24 mouse cellular contexts compared by ENCODE assay signal in genomic region chr13:98485440-98485839, GRCm38 (mm10). TPM values are rescaled to one million over a fixed set of nuclear protein-coding genes. Genes with fewer than 3 reads are reported as not detected.
DNase-seq lines count a peak whose midpoint lies in the region; ATAC-seq lines count a peak whose summit lies in the region.
"Had no signal": no experiment of that assay in that cellular context is flagged by ENCODE, and none has a peak within 500 bp of the region (broad histone marks: within the 10 kb centered on the region; RNA-seq: fewer than 3 reads in every experiment).

No protein-coding gene starts in this region.

- H3K4me2 ChIP-seq in heart, embryonic 11.5 days = no peak overlapping the region
- H3K4me2 ChIP-seq: embryonic facial prominence, embryonic 12.5 days; forebrain, embryonic 13.5 days; forebrain, embryonic 15.5 days had no signal

- intact Hi-C loops in heart, postnatal 36 days (cut with DNase I) = no loop called here

- WGBS in heart, embryonic 11.5 days (ENCODE audit: insufficient replicate concordance) = 73% methylated on average over 5 of the region's 5 CpGs

- no peaks in the 10 kb centered on the region for H3K36me3 ChIP-seq in heart, embryonic 11.5 days (ENCODE audit: control insufficient read depth, insufficient read depth, low read length)
- H3K36me3 ChIP-seq: embryonic facial prominence, embryonic 10.5 days; embryonic facial prominence, embryonic 12.5 days; forebrain, embryonic 15.5 days; G1E had no signal

- no peak overlapping the region for H3K4me3 ChIP-seq in heart, embryonic 11.5 days (ENCODE audit: low read depth, low read length)
- H3K4me3 ChIP-seq: embryonic facial prominence, embryonic 10.5 days; embryonic facial prominence, embryonic 12.5 days; forebrain, embryonic 13.5 days; forebrain, embryonic 15.5 days had no signal

- H3K27me3 ChIP-seq in heart, embryonic 11.5 days (ENCODE audit: control insufficient read depth, insufficient read depth, low read length) = no peaks in the 10 kb centered on the region
- H3K27me3 ChIP-seq: CH12.LX; embryonic facial prominence, embryonic 12.5 days; forebrain, embryonic 13.5 days; Patski had no signal

- H3K4me1 ChIP-seq in heart, embryonic 11.5 days (ENCODE audit: control insufficient read depth, insufficient read depth, low read length) = peaks cover 6% of the 10 kb centered on the region; the same call in 1 of the 2 replicates
- H3K4me1 ChIP-seq: embryonic facial prominence, embryonic 12.5 days; forebrain, embryonic 13.5 days; forebrain, embryonic 15.5 days had no signal

- no peak for ATAC-seq in heart, embryonic 11.5 days (replicated peaks; ENCODE audit: insufficient number of reproducible peaks, low FRiP score, low TSS enrichment)
- ATAC-seq: activated CD4-positive, CD25-positive, alpha-beta regulatory T cell, adult 4 months; CD4-positive, CD25-positive, alpha-beta regulatory T cell, adult 4 months; forebrain, embryonic 13.5 days; forebrain, embryonic 15.5 days; Patski had no signal

- peak; percentile 86 for DNase-seq in heart, adult 11 months
- peak; percentile 9 for DNase-seq in heart, postnatal 4 days
- DNase-seq in heart, postnatal 36 days = no peak
- DNase-seq in testis, postnatal 10 days (ENCODE audit: low spot score) = peak; percentile 30
- no peak for DNase-seq in testis, postnatal 14 days (ENCODE audit: low spot score)
- DNase-seq: adrenal gland, adult 8-10 months; adrenal gland, postnatal 14 days; adrenal gland, postnatal 36 days; B cell, adult 2 months; cerebellum, adult 11-12 months; cerebellum, adult 2 months; cerebellum, adult 9-10 months; cerebellum, postnatal 25 days had no signal

- H3K9ac ChIP-seq in heart, embryonic 11.5 days (ENCODE audit: low read depth, low read length) = no peak overlapping the region
- H3K9ac ChIP-seq: embryonic facial prominence, embryonic 12.5 days; forebrain, embryonic 13.5 days; forebrain, embryonic 15.5 days had no signal

- H3K27ac ChIP-seq in heart, embryonic 11.5 days (ENCODE audit: low read depth, low read length) = no peak overlapping the region
- H3K27ac ChIP-seq: embryonic facial prominence, embryonic 10.5 days; embryonic facial prominence, embryonic 12.5 days; forebrain, embryonic 13.5 days; forebrain, embryonic 15.5 days had no signal

- H3K9me3 ChIP-seq in heart, embryonic 11.5 days (replicated peaks; ENCODE audit: control insufficient read depth, low read length) = no peaks in the 10 kb centered on the region
- H3K9me3 ChIP-seq: embryonic facial prominence, embryonic 10.5 days; embryonic facial prominence, embryonic 12.5 days; forebrain, embryonic 13.5 days; forebrain, embryonic 15.5 days; G1E had no signal

RNA-seq across cellular contexts. Expression of gene Gm10320, which starts 6.4 kb away (rescaled TPM):
- 0.37 and 0.65 TPM in 2 replicates for polyA plus RNA-seq in heart, embryonic 11.5 days (2014; fragmentation: Nextera tagmentation; extraction: Ambion mirVana)
- total RNA-seq in heart, postnatal 4 days (2021) = not detected
- total RNA-seq in heart, postnatal 36 days (2021) = not detected
- total RNA-seq: adrenal gland, adult 18-20 months; adrenal gland, postnatal 14 days had no signal

Comparison
In these comparisons a context has a peak if more than half of its experiments do, and no peak if none do; other contexts are left out.
1. DNase-seq: peak in heart, adult 11 months (single experiment), heart, postnatal 4 days (single experiment) and testis, postnatal 10 days (single experiment); none in heart, postnatal 36 days (0 of 2) and testis, postnatal 14 days (single experiment).